Mouse (Mus musculus): ENCODE data around the gene Gemin5.
"Not testable (repeated sequence)": the region's sequence is repeated elsewhere in the genome, so short reads cannot be mapped to it uniquely, and the experiment has no call there.

The Gemin5 gene

DNA sequence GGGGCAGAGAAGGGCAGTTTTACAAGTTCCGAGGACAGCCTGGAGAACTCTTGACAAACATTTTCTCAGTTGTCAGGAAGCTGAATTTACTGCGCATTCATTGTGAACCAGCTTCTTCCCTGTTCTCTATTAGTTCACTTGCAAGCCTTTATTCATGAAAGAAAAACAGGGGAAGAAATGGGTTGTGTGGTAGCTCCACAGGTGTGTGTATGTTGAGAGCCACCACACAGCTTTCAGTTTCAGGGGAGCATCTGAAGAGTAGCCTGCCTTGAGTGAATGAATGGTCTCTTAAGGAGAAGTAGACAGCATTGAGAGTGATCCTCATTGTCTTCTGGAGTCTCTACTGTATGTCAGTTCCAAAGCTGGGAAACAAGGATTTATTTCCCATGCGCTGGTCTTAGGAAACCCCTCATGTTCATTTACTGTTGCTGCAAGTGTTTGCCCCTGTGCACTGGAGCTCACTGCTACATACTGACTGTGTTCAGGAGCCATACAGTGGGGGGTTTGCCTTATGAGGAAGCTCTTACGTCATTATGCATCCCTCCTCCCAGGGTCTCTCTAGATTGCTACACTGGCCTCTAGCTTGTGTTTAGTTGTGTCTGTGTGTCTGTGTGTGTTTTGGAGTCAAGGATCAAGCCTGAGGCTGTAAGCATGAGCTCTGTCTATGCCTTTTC, 60.5 kb downstream of the Gemin5 start:
- DNase-seq (ENCODE audit: low spot score), result no peak

DNA sequence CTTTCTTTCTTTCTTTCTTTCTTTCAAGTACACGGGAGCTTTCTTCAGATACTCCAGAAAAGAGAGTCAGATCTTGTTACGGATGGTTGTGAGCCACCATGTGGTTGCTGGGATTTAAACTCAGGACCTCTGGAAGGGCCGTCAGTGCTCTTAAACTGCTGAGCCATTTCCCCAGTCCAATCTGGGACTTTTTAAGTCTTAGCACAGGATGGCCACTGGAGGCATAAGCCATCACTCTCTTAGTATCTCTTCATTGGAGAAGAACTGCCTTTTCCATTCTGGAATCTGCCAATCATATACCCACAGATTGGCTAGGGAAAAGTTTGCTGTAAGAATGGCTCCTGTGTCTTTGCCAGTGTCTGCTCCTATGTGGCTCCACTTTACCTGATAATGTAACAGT, 61.3 kb downstream of the Gemin5 start:
- no peak for DNase-seq (ENCODE audit: low spot score)

DNA sequence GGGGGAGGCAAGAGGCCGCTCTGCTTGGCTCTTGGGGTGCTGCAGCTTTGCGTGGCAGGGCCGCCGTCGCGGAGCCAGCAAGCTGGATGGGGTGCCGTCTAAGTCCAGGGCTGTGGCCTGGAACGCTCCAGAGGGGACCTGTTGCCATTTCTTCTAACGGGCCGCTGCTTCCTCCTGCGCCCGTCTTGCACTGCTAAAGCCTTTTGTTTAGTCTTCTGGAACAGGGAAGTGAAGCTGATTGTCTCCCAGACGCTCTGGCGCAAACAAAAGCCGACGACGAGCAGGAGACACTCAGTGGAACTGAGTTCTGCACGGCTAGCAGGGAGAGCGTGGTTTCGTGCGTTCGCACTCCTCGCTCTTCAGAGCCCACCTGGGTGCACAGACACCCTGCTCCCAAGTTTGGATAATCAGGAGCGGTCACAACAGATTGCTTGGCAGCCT, 64.0 kb downstream of the Gemin5 start:
- peak; percentile 29 for DNase-seq (ENCODE audit: low spot score)

DNA sequence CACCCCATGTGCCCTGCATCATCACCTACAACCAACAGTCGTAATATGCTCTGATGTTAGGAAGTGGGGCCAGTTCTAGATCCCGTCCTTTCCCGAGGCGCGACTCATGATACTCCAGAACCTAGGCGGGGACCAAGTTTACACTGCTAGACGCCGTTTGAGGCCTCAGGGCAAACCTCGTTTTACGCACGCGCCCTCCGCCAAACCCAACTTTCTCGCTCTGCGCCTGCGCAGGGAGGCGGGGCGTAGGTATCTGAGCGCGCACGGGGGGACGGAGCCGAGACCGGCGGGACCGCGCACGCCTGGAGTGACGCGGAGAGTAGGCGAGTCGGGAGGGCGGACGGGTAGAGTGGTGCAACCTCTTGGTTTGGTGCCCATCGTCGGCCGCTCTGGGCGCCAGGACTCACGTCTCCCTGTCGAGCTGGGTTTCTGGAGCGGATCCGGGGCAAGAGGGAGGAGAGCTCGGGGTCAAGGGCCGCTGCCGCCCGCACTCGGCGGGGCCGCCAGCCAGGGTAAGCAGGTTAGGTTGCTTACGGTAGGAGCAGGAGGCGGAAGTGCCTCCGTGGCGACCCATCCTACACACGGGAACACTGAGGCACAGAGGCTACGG, 64.5 kb downstream of the Gemin5 start, which contains the start of gene Cnot8:
TSS of gene Cnot8 (plus strand) at position 457 of the 610 bp plus-strand sequence.
- DNase-seq (ENCODE audit: low spot score), result peak; percentile 99

DNA sequence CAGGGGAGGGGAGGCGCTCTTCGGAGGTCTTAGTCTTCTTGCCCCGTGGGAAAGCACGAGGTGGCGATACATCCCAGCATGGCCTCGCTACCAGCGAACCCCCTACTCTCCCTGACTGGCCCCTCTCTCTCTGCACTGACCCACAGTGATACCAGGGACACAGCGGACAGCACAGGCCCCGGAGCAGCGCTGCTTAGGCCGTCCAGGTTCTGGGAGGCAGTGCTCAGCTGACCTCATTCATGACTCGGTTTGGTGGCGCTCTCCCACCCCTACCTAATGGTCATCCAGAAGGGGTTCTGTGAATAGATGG, 65.0 kb downstream of the Gemin5 start:
- DNase-seq (ENCODE audit: low spot score), result no peak

DNA sequence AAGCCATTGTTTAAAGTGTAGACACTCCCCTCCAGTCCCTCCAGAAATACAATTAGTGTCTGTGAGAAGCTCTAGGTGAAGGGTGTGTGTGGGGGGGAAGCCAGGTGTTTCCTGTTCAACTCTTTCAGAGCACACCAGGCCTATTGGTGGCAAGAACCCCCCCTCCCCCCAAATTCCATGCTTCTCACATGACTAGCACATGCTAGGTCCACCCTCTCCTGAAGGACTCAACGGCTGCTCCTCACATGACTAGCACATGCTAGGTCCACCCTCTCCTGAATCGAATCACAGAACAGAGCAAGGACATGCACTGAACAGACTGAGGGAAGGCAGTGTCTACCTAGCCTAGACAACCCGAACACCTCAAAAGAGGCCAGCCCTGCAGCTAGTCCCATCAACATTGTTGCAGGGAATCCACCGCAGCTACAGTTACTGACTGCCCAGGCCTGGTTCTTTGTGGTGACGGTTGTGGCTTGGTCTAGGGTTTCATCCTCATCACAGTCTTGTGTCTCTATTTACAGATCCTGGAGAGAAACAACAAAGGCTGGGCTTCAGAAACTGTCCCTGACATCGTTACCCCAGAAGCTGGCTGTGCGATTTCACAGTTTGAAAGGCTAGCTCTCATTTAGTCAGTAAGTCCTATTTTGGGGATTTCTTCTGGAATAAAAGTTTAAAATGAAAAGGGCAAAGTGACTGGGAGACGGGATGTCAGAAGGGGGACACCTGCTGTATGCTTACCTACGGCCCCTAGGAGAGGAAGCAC, 65.6 kb downstream of the Gemin5 start:
- no peak for DNase-seq (ENCODE audit: low spot score)

DNA sequence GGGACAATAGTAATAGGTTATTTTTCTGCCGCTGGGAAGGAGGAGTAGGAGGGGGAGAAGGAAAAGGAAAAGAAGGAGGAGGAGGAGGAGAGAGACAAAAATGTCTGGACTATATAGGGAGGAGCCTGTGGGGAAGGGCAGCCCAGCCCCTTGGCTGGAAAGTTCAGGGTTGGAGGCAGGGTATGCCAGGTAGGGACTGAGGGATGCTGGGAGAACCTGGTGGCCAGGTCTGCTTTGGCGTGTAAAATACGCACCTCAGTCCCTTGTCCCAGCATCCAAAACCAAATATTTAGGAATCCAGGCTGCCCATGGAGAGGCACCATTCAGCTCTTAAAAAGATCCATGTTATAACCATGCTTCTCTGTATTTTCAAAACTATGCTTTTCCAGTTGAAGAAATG, 66.2 kb downstream of the Gemin5 start:
- DNase-seq (ENCODE audit: low spot score), result no peak

DNA sequence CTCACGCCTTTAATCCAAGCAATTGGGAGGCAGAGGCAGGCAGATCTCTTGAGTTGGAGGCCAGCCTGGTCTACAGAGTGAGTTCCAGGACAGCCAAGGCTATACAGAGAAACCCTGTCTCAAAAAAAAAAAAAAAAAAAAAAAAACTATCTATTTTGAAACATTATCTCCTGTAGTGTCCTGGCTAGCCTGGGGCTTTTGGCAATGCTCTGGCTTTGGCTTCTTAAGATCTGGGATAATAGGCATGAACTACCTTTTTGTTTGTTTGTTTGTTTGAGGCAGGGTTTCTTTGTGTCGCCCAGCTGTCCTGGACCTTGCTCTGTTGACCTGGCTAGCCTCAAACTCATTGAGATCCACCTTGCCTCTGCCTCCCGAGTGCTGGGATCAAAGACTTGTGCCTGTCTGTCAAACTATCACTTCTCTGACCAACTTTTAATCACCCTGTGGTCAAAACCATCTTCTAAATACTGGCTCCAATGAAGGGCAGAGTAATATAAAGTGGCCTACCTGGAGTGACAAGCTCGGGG, 67.1 kb downstream of the Gemin5 start:
- no peak for DNase-seq (ENCODE audit: low spot score)

DNA sequence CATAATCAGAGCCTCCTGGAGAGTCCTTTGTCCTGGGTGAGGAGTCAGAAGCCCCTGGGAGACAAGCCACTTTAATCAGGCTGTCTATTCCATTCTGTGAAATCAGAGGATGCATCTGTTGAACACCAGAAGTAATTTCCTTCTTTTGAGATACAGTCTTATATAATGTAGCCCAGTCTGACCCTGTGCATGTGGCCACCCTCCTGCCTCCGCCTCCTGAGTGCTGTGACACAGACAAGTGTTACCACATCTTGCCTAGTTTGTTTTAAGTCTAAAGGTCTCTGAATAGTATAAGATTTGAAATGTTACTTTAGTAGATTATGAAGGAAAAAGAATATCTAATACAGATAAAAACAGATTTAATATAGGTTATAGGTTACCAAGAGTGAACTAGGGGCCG, 68.3 kb downstream of the Gemin5 start:
- no peak for DNase-seq (ENCODE audit: low spot score)

DNA sequence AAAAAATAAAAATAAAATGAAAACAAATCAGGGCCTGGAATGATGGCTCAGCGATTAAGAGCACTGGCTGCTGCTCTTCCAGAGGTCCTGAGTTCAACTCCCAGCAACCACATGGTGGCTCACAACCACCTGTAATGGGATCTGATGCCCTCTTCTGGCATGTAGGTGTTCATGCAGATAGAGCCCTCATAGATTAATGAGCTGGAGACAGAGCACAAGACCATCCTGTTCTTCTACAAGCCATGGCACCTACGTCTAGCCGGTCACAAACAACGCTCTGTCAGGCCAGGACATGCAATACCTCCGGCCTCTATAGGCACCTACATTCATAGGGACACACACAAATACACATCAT, 70.0 kb downstream of the Gemin5 start:
- DNase-seq (ENCODE audit: low spot score), result not testable (repeated sequence)

DNA sequence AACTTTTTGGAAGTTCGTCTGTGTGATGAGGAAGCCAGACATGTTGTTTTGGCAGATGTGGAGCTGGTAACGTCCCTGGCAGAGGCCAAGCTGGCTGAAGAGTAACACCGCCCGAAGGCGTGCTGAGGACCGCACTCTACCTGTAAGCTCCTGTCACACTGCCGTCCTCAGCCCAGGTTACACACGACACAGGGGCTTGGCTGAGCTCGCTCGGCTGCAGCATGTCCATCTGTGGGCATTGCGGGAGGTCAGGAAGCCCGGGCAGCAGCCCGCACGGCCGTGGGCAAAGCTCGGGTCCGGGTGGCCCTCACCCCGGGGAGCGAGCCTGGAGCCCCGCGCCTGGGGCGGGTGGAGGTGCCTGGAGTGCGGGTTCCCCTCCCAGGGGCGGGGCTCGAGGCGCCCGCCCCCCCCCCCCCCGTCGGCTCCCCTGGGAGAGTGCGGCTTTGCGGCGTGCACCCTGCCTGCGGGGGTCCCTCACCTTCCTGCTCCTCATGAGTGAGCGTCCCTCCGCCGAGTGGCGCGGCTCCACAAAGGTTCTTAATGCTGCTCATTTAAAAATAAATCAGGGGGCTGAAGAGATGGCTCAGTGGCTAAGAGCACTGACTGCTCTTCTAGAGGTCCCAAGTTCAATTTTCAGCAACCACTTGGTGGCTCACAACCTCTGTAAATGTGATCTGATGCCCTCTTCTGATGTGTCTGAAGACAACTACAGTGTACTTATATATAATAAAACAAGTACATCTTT, 70.5 kb downstream of the Gemin5 start:
- no peak for DNase-seq (ENCODE audit: low spot score)

DNA sequence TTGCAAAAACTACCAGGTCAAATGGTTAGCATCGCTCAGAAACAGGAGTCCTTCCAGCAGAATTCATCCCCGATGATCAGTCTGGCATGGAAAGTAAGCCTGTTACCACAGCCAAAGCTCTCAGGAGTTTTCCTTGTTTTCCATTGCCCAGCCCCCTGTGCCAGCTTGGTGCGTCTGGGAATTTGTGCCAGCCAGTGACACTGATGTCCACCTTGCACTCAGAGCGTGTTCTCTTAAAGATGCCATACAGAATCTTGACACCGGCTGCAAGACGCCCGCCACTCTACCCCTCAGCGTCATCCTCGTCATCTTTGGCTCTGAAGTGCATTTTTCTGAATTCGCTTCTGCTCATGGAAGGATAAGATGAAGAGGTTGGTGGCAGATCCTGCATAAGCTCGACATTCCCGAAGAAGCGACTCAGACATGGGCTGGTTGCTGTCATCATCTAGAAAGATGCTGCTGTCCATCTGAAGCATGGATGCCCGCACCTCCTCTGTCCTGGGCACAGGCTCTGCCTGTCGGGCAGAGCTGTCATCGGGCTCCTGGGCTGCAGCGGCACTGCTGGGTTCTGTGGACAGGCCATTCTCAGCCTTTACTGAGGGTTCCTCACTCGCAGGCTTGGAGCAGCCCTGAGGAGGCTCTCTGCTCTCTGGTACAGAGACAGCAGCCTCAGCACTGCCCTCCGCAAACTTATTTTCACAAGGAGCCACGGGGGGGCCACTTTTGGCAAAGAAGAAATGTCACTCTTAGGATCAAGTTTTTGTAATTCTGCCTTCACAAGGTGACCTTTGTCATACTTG, 71.3 kb downstream of the Gemin5 start:
- no peak for DNase-seq (ENCODE audit: low spot score)

DNA sequence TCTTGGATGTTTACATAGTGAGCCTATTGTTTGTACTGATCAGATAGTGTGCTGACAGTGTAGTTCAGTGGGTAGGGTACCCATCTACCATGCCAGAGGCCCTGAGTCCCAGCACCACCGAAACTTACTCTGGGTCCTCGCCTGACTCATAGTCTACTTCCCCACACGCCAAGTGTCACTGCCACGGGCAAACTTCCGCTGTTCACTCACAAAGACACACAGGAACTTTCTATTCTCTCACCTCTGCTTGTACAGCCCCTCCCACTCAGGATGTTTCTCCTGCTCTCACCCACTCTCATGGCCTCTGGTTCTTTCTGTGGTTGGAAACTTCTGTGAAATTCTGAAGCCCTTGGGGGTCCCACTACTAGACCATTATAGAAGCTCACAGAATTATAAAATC, 72.2 kb downstream of the Gemin5 start:
- DNase-seq (ENCODE audit: low spot score), result no peak

DNA sequence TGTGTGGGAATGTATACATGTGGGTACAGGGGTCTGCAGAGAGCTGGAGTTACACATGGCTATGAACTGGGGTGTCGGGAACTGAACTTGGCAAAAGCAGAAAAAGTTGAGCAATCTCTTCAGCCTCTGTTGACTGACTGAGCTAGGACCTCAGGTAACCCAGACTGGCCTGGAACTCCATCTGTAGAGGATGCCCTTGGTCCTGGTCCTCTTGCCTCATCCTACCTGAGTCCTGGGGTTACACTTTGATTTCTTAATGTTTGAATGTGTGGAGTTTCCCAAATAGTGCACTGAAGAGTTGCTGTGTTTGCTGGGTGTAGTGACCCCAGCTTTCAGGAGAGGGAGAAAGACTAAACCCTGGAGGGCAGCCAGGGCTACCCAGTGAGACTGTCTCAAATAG, 72.8 kb downstream of the Gemin5 start:
- no peak for DNase-seq (ENCODE audit: low spot score)

DNA sequence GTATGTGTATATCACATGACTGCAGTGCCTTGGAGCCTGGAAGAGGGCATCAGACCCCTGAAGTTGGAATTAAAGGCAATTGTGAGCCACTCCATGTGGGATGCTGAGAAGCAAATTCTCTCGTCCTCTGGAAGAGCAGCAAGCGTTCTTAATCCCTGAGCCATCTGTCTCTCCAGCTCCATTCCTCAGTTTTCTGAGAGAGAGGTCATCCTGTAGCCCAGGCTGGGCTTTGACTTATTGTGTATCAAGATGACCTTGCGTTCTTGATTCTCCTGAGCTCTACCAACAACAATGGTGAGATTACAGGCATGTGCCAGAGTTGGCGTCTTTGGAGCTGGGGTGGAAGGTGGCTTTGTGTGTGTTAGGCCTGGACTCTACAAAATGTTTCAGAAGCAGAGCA, 73.6 kb downstream of the Gemin5 start:
- DNase-seq (ENCODE audit: low spot score), result no peak

DNA sequence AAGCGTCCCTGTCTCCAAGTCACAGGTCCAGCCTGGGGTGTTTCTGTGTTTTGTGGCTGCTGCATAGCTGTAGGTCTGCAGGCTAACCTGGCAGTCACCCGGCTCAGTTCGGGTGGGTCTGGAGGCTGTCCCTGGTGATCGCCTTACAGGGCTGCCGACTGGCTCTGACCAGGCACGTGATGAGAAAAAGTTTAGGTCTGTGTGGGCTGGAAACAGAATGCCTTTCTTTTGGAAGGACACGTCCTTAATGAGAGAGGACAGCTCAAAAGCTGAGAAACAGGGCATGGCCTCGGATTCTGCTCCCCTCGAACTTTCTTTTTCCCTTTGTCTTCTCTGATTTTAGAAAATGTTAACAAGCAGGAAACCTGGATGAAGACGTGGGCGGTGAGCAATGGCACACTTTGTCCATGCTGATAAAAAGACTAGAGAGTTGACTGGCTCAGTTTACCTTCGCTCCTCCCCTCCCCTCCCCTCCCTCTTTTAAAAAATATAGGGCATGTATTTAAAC, 75.3 kb downstream of the Gemin5 start, which contains the start of gene Gm12248:
TSS of gene Gm12248 (minus strand) at position 114 of the 508 bp plus-strand sequence.
- DNase-seq (ENCODE audit: low spot score), result peak; percentile 44

DNA sequence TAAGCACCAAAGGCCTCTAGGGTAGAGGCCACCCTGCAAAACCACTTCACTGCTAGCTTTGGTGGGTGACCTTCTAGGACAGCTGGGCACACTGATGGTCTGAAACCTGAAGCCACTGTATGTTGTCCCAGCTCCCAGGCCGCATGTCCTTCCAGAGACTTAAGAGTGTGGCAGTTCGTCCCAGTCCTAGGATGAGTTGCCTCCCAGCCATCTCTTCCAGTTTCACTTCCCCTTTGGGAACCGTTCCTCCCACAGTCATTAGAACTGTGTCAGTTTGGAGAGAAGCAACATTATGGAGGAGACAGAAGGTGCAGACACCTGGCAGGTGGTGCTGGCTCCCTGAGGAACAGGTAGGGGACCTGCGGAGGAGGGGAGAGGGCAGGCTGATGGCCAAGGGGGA, 75.8 kb downstream of the Gemin5 start:
- no peak for DNase-seq (ENCODE audit: low spot score)

DNA sequence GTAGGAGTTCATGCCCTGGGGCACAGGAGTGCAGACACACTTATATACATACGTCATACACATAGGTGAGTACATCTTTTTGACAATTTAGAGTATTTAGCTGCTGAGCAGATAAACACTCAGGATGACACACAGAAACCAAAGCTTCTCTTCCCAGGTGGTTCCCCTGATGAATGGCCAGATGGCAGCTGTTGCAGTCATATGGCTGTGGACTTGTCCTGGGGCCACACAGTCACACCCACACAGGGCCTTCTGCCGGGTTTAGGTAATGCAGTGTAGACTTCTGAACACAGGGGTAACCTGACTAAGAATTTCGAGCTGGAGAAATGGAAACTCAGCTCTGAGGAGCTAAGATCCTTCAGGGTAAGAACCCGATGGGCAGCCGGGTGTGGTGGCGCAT, 86.6 kb downstream of the Gemin5 start:
- no peak for DNase-seq (ENCODE audit: low spot score)

DNA sequence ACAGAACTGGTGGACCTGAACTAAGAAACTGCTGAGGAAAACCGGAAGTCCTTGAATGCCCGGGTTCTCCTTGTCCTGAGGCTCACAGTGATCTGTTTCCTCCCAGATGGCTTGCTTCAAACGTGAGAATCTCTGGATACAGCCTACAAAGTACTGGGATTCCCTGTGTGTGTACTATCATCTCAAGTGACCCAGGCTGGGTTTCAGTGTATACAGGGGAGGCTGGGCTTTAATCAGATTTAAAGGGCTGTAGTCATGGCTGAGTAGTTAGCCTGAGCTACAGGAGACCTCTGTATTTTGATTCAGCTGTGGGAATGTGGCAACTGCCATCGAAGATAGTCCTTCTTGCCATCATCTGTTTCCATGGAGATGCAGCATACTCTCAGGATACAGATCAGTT, 91.1 kb downstream of the Gemin5 start:
- no peak for DNase-seq (ENCODE audit: low spot score)

DNA sequence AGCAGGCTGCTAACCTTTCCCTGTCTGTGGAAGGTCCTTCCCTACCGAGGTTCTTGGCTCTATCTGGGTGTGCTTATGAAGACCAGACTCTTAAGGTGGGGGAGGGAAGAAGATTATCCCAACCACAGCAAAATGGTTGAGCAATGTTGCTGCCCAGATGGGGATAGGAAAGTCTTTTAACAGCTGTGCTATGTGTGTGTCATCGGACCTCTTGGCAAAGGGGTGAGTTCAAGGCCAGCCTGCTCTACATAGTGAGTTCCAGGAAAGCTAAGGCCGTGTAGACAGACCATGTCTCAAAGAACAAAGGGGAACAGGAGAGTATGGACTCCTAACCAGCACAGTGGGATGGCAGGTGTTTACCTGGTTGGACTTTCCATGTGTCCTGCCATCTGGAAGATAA, 95.4 kb downstream of the Gemin5 start:
- no peak for DNase-seq (ENCODE audit: low spot score)

Measured in ovary, postnatal 14 days (tissue).